Mouse (Mus musculus): ENCODE data around the gene Rcvrn. TPM values are rescaled to one million over a fixed set of nuclear protein-coding genes. Genes with fewer than 3 reads are reported as not detected.

Gene Rcvrn
- polyA plus RNA-seq, 1 experiment from 2014 or later = not detected

DNA sequence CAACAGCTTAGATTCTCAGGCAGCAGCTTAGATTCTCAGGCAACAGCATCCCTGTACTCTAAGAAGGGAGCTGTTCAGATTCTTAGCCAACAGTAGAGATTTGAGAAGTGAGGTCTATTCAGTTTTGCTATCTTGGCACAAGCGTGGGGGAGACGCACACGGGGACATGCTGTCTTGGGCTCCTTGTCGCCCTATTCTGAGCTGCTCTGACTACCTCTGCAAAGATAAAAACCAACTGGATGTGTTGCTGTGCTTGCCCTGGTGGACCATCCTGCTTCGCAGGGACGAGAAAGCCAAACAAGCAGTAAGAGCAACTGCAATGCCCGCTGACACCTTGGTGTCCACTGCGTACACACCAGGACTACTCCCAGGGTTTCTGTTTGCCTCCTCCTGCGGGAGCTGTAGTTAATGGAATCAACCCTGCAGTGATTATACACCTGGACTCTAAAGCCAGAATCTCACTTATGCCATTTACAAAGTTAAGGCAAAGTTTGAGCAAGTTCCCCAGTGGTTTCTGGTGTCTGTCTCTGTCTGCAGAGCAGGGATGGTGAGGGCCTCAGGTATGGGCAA is 41.5 kb upstream of the Rcvrn start:
- ATAC-seq (ENCODE audit: insufficient number of reproducible peaks, insufficient read depth, low FRiP score, low read depth) = no peak
- no peaks in the 10 kb centered on the region for H3K27me3 ChIP-seq (ENCODE audit: control insufficient read depth, insufficient read depth, low read length)
- no peak overlapping the region for H3K4me3 ChIP-seq (ENCODE audit: control insufficient read depth in 1 of 2, insufficient read depth in 1 of 2, low read depth in 1 of 2, low read length in 2 of 2)
- H3K9me3 ChIP-seq (ENCODE audit: control insufficient read depth, low read length) = no peaks in the 10 kb centered on the region
- 82% methylated on average over 9 of the region's 9 CpGs for WGBS
- no peaks in the 10 kb centered on the region for H3K36me3 ChIP-seq (ENCODE audit: control insufficient read depth, insufficient read depth, low read length)
- H3K9ac ChIP-seq (ENCODE audit: low read length) = no peak overlapping the region
- H3K4me1 ChIP-seq (ENCODE audit: control insufficient read depth in 2 of 2, insufficient read depth in 2 of 2, low read length in 2 of 2) = peaks cover 0 to 18% of the 10 kb centered on the region in 2 experiments; a peak in 3 of 4 replicates
- no peak overlapping the region for H3K27ac ChIP-seq (replicated peaks in 1 of 2; ENCODE audit: control insufficient read depth in 1 of 2, insufficient read depth in 1 of 2, low read depth in 2 of 2, low read length in 2 of 2)
- H3K4me2 ChIP-seq (ENCODE audit: low read length) = no peak overlapping the region

DNA sequence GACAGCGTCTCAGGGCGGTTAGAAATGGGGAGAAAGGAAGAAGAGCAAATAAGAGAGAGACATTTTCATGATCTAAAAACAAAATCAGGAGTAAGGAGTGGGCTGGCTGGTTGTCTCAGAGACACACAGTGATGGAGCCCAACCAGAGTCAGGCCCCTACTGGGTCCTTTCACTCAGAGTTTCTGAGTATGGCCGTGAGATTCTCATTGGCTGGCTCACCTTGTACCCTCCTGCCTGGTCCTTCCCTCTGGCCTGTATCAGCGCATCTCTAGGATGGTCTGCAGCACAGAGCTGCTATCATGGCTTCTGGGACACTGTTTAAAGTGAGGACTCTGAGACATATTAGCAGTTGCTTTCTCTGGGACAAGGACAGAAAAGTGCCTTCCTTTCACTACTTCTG is 40.6 kb upstream of the Rcvrn start:
- Histone ChIP-seq H3K36me3 (ENCODE audit: control insufficient read depth, insufficient read depth, low read length) (no peaks in the 10 kb centered on the region), H3K27me3 (ENCODE audit: control insufficient read depth, insufficient read depth, low read length) (no peaks in the 10 kb centered on the region), H3K4me3 (ENCODE audit: control insufficient read depth in 1 of 2, insufficient read depth in 1 of 2, low read depth in 1 of 2, low read length in 2 of 2) (no peak overlapping the region), H3K4me1 (ENCODE audit: control insufficient read depth in 2 of 2, insufficient read depth in 2 of 2, low read length in 2 of 2) (peaks cover 0 to 18% of the 10 kb centered on the region in 2 experiments; a peak in 3 of 4 replicates), H3K4me2 (ENCODE audit: low read length) (no peak overlapping the region), H3K27ac (replicated peaks in 1 of 2; ENCODE audit: control insufficient read depth in 1 of 2, insufficient read depth in 1 of 2, low read depth in 2 of 2, low read length in 2 of 2) (no peak overlapping the region), H3K9me3 (ENCODE audit: control insufficient read depth, low read length) (no peaks in the 10 kb centered on the region), H3K9ac (ENCODE audit: low read length) (no peak overlapping the region)
- no peak for ATAC-seq (ENCODE audit: insufficient number of reproducible peaks, insufficient read depth, low FRiP score, low read depth)
- 79% methylated on average over 4 of the region's 4 CpGs for WGBS

DNA sequence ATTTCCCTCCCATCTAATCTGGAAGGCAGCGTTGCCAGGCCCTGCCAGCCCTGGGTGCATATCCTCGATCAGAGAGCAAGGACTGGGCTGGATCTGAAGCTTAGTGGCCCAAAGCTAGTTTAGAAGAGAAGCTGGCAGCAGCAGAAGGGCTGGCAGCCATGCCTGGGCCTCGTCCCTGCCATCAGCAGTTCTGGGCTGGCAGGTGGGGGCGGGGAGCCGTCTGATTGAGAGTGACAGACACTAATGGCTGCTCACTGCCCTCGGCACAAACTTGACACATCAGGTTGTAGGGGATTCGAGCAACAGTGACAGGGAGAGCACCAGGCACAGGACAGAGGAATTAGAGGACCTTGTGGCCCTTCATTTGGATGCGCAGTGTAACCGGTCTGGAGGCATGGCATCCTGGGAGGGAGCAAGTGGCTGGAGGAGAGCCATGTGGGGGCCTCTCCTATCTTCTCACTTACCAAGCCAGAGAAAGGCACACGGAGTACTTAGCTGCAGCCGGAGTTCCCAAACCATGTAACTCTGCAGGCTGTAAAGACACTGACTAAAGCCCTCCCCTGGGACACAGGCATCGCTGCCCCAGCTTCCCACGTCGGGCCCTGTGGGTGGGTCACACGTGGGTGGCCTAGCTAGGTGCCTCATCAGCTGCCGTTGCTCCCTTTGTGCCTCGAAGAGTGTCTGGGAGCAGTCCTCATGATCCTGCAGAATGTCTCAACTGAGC is 39.7 kb upstream of the Rcvrn start:
- Histone ChIP-seq H3K9me3 (ENCODE audit: control insufficient read depth, low read length) (no peaks in the 10 kb centered on the region), H3K27ac (replicated peaks in 1 of 2; ENCODE audit: control insufficient read depth in 1 of 2, insufficient read depth in 1 of 2, low read depth in 2 of 2, low read length in 2 of 2) (no peak overlapping the region), H3K4me3 (ENCODE audit: control insufficient read depth in 1 of 2, insufficient read depth in 1 of 2, low read depth in 1 of 2, low read length in 2 of 2) (no peak overlapping the region), H3K4me1 (ENCODE audit: control insufficient read depth in 2 of 2, insufficient read depth in 2 of 2, low read length in 2 of 2) (peaks cover 0 to 18% of the 10 kb centered on the region in 2 experiments; a peak in 3 of 4 replicates), H3K27me3 (ENCODE audit: control insufficient read depth, insufficient read depth, low read length) (no peaks in the 10 kb centered on the region), H3K9ac (ENCODE audit: low read length) (no peak overlapping the region), H3K4me2 (ENCODE audit: low read length) (no peak overlapping the region), H3K36me3 (ENCODE audit: control insufficient read depth, insufficient read depth, low read length) (no peaks in the 10 kb centered on the region)
- 57% methylated on average over 17 of the region's 17 CpGs for WGBS
- no peak for ATAC-seq (ENCODE audit: insufficient number of reproducible peaks, insufficient read depth, low FRiP score, low read depth)

DNA sequence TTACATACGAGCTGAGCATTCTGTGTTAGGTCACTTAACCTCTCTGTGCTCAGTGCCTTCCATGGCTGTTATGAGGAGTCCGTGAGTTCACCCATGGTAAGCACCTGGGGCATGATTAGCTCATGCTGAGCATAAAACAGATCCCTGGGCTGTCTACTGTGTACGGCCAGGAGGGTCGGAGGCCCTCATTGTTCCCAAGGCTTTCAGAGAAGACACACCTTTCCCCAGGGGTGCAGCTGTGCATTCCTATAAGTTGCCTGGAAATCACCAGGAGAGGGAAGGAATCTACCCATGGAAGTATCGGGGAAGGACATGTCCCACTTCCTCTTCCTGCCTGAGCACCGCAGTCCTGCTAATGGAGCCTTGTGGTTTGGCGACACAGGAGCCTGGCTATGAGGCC is 38.8 kb upstream of the Rcvrn start:
- peaks cover 0 to 18% of the 10 kb centered on the region in 2 experiments; a peak in 3 of 4 replicates for H3K4me1 ChIP-seq (ENCODE audit: control insufficient read depth in 2 of 2, insufficient read depth in 2 of 2, low read length in 2 of 2)
- no peak for ATAC-seq (ENCODE audit: insufficient number of reproducible peaks, insufficient read depth, low FRiP score, low read depth)
- H3K36me3 ChIP-seq (ENCODE audit: control insufficient read depth, insufficient read depth, low read length) = no peaks in the 10 kb centered on the region
- WGBS = 79% methylated on average over 7 of the region's 7 CpGs
- H3K27me3 ChIP-seq (ENCODE audit: control insufficient read depth, insufficient read depth, low read length) = no peaks in the 10 kb centered on the region
- H3K9me3 ChIP-seq (ENCODE audit: control insufficient read depth, low read length) = no peaks in the 10 kb centered on the region
- no peak overlapping the region for H3K27ac ChIP-seq (replicated peaks in 1 of 2; ENCODE audit: control insufficient read depth in 1 of 2, insufficient read depth in 1 of 2, low read depth in 2 of 2, low read length in 2 of 2)
- no peak overlapping the region for H3K4me3 ChIP-seq (ENCODE audit: control insufficient read depth in 1 of 2, insufficient read depth in 1 of 2, low read depth in 1 of 2, low read length in 2 of 2)
- no peak overlapping the region for H3K9ac ChIP-seq (ENCODE audit: low read length)
- no peak overlapping the region for H3K4me2 ChIP-seq (ENCODE audit: low read length)

DNA sequence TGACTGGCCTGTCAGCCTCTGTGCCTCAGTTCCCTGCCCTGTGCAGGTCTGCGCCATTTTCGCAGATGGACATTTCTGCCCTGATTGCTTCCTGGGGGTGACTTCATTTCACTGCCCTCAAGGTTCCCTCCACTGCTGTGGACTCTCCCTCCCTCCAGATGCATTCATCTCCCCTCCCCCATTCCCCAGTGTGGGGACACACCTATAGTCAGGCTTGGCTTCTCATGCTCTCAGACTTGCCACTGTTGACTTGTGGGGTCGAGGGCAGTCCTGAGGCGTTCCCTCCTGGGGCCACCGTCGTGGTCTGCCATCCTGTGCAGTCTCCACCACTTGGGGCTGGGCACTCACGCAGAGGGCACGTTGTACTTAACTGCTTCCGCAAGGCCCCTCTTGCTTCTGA is 38.3 kb upstream of the Rcvrn start:
- no peak for ATAC-seq (ENCODE audit: insufficient number of reproducible peaks, insufficient read depth, low FRiP score, low read depth)
- H3K27me3 ChIP-seq (ENCODE audit: control insufficient read depth, insufficient read depth, low read length) = no peaks in the 10 kb centered on the region
- no peak overlapping the region for H3K27ac ChIP-seq (replicated peaks in 1 of 2; ENCODE audit: control insufficient read depth in 1 of 2, insufficient read depth in 1 of 2, low read depth in 2 of 2, low read length in 2 of 2)
- no peak overlapping the region for H3K9ac ChIP-seq (ENCODE audit: low read length)
- no peak overlapping the region for H3K4me2 ChIP-seq (ENCODE audit: low read length)
- 85% methylated on average over 9 of the region's 9 CpGs for WGBS
- H3K4me1 ChIP-seq (ENCODE audit: control insufficient read depth in 2 of 2, insufficient read depth in 2 of 2, low read length in 2 of 2) = peaks cover 0 to 17% of the 10 kb centered on the region in 2 experiments; a peak in 3 of 4 replicates
- no peaks in the 10 kb centered on the region for H3K36me3 ChIP-seq (ENCODE audit: control insufficient read depth, insufficient read depth, low read length)
- H3K9me3 ChIP-seq (ENCODE audit: control insufficient read depth, low read length) = no peaks in the 10 kb centered on the region
- no peak overlapping the region for H3K4me3 ChIP-seq (ENCODE audit: control insufficient read depth in 1 of 2, insufficient read depth in 1 of 2, low read depth in 1 of 2, low read length in 2 of 2)

DNA sequence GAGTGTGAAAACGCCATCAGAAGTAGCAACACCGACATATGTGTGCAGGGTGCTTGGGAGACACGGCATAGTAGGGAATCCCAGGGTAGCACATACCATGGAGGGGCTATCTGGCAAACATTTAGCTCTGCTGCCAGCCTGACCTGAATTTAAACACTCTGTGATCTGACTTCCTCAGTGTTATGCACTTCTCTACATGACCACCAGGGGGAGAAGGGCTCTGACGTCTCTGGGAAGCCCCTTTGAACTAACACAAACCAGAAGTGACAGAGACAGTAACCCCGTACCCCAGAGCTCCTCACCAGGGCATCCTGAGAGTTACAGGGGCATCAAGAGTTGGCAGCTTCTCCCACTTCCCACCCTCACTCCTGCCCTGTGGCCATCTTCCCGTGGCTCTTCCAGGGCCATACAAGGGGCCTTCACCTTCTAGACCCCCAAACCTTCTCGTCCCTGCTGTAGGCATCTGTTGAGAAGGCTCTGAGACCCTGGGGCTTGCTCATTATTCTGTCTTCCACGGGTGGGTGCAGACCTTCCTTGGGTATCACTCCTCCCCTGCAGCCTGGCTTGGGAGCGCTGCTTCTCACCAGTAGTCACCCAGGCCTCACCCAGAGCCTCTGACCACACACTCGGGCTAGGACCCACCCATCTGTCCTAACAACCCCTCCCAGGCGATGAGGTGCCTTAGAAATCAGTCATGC is 37.3 kb upstream of the Rcvrn start:
- peaks cover 3% of the 10 kb centered on the region; the same call in 1 of the 2 replicates for H3K36me3 ChIP-seq (ENCODE audit: control insufficient read depth, insufficient read depth, low read length)
- 38% methylated on average over 11 of the region's 11 CpGs for WGBS
- no peaks in the 10 kb centered on the region for H3K27me3 ChIP-seq (ENCODE audit: control insufficient read depth, insufficient read depth, low read length)
- no peak for ATAC-seq (ENCODE audit: insufficient number of reproducible peaks, insufficient read depth, low FRiP score, low read depth)
- no peak overlapping the region for H3K4me2 ChIP-seq (ENCODE audit: low read length)
- no peak overlapping the region for H3K4me3 ChIP-seq (ENCODE audit: control insufficient read depth in 1 of 2, insufficient read depth in 1 of 2, low read depth in 1 of 2, low read length in 2 of 2)
- no peak overlapping the region for H3K27ac ChIP-seq (replicated peaks in 1 of 2; ENCODE audit: control insufficient read depth in 1 of 2, insufficient read depth in 1 of 2, low read depth in 2 of 2, low read length in 2 of 2)
- peaks cover 0 to 9% of the 10 kb centered on the region in 2 experiments; a peak in 3 of 4 replicates for H3K4me1 ChIP-seq (ENCODE audit: control insufficient read depth in 2 of 2, insufficient read depth in 2 of 2, low read length in 2 of 2)
- no peak overlapping the region for H3K9ac ChIP-seq (ENCODE audit: low read length)
- H3K9me3 ChIP-seq (ENCODE audit: control insufficient read depth, low read length) = no peaks in the 10 kb centered on the region

DNA sequence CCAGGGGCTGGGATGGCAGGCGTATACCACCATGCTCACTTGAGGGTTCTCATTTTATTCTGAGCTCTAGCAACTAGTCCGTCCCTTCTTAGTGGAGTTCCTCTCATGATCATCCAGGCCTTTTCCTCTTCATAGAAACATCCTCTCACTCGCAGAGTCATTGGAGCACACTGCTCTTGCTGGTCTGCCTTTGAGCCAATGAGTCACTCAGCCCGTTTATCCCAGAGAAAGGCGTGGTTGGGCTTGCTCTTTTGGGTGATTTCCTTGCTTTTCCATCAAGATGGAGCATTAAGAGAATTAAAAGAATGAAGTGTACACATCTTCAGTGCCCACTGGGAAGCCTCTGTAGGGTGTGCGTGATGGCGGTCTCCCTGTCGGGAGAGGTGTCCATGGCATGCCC is 33.7 kb upstream of the Rcvrn start:
- Histone ChIP-seq H3K4me2 (ENCODE audit: low read length) (no peak overlapping the region), H3K27me3 (ENCODE audit: control insufficient read depth, insufficient read depth, low read length) (no peaks in the 10 kb centered on the region), H3K4me3 (ENCODE audit: control insufficient read depth in 1 of 2, insufficient read depth in 1 of 2, low read depth in 1 of 2, low read length in 2 of 2) (no peak overlapping the region), H3K4me1 (ENCODE audit: control insufficient read depth in 2 of 2, insufficient read depth in 2 of 2, low read length in 2 of 2) (no peaks in the 10 kb centered on the region), H3K9ac (ENCODE audit: low read length) (no peak overlapping the region), H3K27ac (replicated peaks in 1 of 2; ENCODE audit: control insufficient read depth in 1 of 2, insufficient read depth in 1 of 2, low read depth in 2 of 2, low read length in 2 of 2) (no peak overlapping the region), H3K9me3 (ENCODE audit: control insufficient read depth, low read length) (no peaks in the 10 kb centered on the region), H3K36me3 (ENCODE audit: control insufficient read depth, insufficient read depth, low read length) (peaks cover 7% of the 10 kb centered on the region; the same call in 1 of the 2 replicates)
- no peak for ATAC-seq (ENCODE audit: insufficient number of reproducible peaks, insufficient read depth, low FRiP score, low read depth)
- 85% methylated on average over 8 of the region's 8 CpGs for WGBS
